Mouse (Mus musculus) heart, postnatal 0 days (tissue): Measurements from ENCODE around the gene Slc35e2.

Experiments
- CTCF ChIP-seq: IDR thresholded peaks from 2 replicates; pipeline ENCODE4 v1.5.1; 2016; ENCODE audit warnings: antibody characterized with exemption, control low read depth, low read depth
- EP300 ChIP-seq: IDR thresholded peaks from 2 replicates; pipeline ENCODE4 v1.6.1; 2016; ENCODE audit warnings: antibody characterized with exemption, low read depth

- TF ChIP-seq EP300: no peak
- no peak for TF ChIP-seq CTCF
Observed at GRCm38 (mm10) chr4:155561661-155562442, 39.4 kb upstream of the Slc35e2 start, which contains the start of gene Nadk.
